Mouse (Mus musculus) bone marrow, adult 2 months (tissue): ENCODE measurements at regions not wholly inside any gene's neighbourhood (a gene's known extent, or its start where the extent isn't known, plus 50 kb on each side); places are given as distances from the start of the nearest gene placed in this dataset.

Source experiments
- CTCF ChIP-seq: fragments of 200-500 bp; IDR thresholded peaks from 2 replicates; pipeline ENCODE4 v1.5.1; 2011; ENCODE audit warnings: low read length, control low read depth; ENCODE audit not compliant: control insufficient read depth, insufficient read depth
- POLR2A ChIP-seq: fragments of 200-500 bp; IDR thresholded peaks from 2 replicates; pipeline ENCODE4 v1.6.1; 2011; ENCODE audit warnings: low read depth, mild to moderate bottlenecking, control low read depth, low read length, borderline replicate concordance; ENCODE audit not compliant: control insufficient read depth

DNA sequence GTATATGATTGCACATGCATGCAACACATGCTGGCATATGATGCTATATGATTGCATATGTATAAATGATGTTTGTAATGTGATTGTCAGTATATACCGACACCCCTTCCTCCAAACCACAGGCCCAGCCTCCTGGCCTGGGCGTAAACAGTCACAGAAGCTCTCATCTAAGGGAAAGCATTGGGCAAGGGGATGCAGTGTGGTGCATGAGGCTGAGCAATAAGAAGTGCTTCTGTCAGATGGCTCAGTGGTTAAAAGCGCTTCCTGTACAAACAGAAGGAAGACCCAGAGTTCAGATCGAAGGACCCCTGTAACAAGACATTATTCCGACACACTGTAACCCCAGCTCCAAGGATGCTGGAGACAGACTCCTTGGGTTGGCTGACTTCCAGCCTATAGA lies 175.0 kb upstream of the Prok2 start:
- TF ChIP-seq POLR2A (no peak), CTCF (no peak)
